ENCODE assay signal across 9 mouse cellular contexts in the genomic region with DNA sequence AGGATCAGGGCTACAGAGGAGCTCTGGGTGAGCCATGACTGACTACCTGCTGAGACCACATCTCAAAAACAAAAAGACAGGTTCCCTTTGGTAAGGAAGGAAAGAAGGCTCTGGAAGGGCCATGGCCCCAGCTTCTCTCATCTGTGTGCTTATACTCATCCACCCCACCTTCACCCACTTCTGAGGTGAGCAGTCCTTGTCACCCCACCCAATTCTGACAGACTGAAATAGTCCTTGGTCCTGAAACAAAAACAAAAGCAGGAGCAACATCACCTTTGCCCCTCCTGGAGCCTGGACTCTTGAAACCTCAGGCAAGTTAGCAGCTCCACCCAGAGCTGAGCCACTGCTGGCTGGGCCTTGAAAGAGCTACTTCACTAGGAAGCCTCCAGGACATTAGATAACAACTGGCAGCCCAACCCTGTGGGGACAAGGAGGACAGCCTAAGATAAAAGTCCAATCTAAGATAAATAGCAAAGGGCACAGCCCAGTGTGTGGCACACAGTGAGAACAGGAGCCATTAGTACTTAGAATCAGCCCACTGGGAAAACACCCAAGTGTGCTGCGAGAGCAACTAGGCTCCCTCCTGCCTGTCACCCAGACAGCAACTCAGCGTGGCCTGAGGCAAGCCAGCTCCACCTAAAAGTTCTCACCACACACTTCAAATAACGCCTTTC. TPM values are rescaled to one million over a fixed set of nuclear protein-coding genes. Genes with fewer than 3 reads are reported as not detected.
A peak's percentile ranks its signal among the peaks of the same experiment; 100 is the strongest.
DNase-seq lines count a peak whose midpoint lies in the region; ATAC-seq lines count a peak whose summit lies in the region.
"Had no signal": no experiment of that assay in that cellular context is flagged by ENCODE, and none has a peak within 500 bp of the region (broad histone marks: within the 10 kb centered on the region; RNA-seq: fewer than 3 reads in every experiment).

No protein-coding gene starts in this region.

- intact Hi-C loops in heart, postnatal 10 days (cut with DNase I), result no loop called here

- H3K4me3 ChIP-seq in hindbrain, embryonic 10.5 days, result no peak overlapping the region
- no peak overlapping the region for H3K4me3 ChIP-seq in hindbrain, embryonic 11.5 days (ENCODE audit: low read depth, low read length)
- no peak overlapping the region for H3K4me3 ChIP-seq in limb, embryonic 10.5 days

- no peak for DNase-seq in hindbrain, embryonic 10.5 days (ENCODE audit: low spot score)
- DNase-seq in hindbrain, embryonic 11.5 days (ENCODE audit: low spot score), result no peak
- DNase-seq in adrenal gland, adult 8-10 months, result peak; percentile 52
- peak; percentile 25 to 44 for DNase-seq in heart, postnatal 10 days
- no peak for DNase-seq in right cerebral cortex, adult 18-20 months
- DNase-seq in limb, embryonic 10.5 days (ENCODE audit: low spot score), result no peak
- no peak for DNase-seq in natural killer cell, adult 2 months (ENCODE audit: low spot score in 2 of 2)

- no peaks in the 10 kb centered on the region for H3K27me3 ChIP-seq in hindbrain, embryonic 10.5 days (ENCODE audit: insufficient read depth, poor library complexity, severe bottlenecking)
- no peaks in the 10 kb centered on the region for H3K27me3 ChIP-seq in hindbrain, embryonic 11.5 days (ENCODE audit: control insufficient read depth, insufficient read depth, low read length)
- no peaks in the 10 kb centered on the region for H3K27me3 ChIP-seq in limb, embryonic 10.5 days (ENCODE audit: low read depth, poor library complexity, severe bottlenecking)
- H3K27me3 ChIP-seq: CH12.LX had no signal

- peak overlapping the region; percentile 9; the same call in 1 of the 2 replicates for H3K27ac ChIP-seq in hindbrain, embryonic 10.5 days
- H3K27ac ChIP-seq in hindbrain, embryonic 11.5 days (ENCODE audit: low read depth, low read length), result no peak overlapping the region
- no peak overlapping the region for H3K27ac ChIP-seq in limb, embryonic 10.5 days

- WGBS in hindbrain, embryonic 10.5 days, result 54% methylated on average over 3 of the region's 3 CpGs
- 46% methylated on average over 3 of the region's 3 CpGs for WGBS in hindbrain, embryonic 11.5 days
- 47% methylated on average over 3 of the region's 3 CpGs for WGBS in limb, embryonic 10.5 days

- H3K9ac ChIP-seq in hindbrain, embryonic 11.5 days (ENCODE audit: low read depth, low read length), result no peak overlapping the region

- no peak for ATAC-seq in hindbrain, embryonic 11.5 days (ENCODE audit: low FRiP score)
- ATAC-seq in megakaryocyte progenitor cell, adult 5-6 weeks (replicated peaks; ENCODE audit: poor library complexity), result peak; percentile 98

- no peak overlapping the region for H3K4me2 ChIP-seq in hindbrain, embryonic 11.5 days (replicated peaks; ENCODE audit: low read depth, low read length)

- H3K36me3 ChIP-seq in hindbrain, embryonic 10.5 days, result peaks cover 62% of the 10 kb centered on the region
- peaks cover 14% of the 10 kb centered on the region; the same call in 1 of the 2 replicates for H3K36me3 ChIP-seq in hindbrain, embryonic 11.5 days (ENCODE audit: control insufficient read depth, insufficient read depth, low read length)
- peaks cover 67% of the 10 kb centered on the region for H3K36me3 ChIP-seq in limb, embryonic 10.5 days

- H3K9me3 ChIP-seq in hindbrain, embryonic 10.5 days, result no peaks in the 10 kb centered on the region
- no peaks in the 10 kb centered on the region for H3K9me3 ChIP-seq in hindbrain, embryonic 11.5 days (ENCODE audit: control insufficient read depth, low read length)
- no peaks in the 10 kb centered on the region for H3K9me3 ChIP-seq in limb, embryonic 10.5 days (replicated peaks)

- peaks cover 22% of the 10 kb centered on the region; the same call in 1 of the 2 replicates for H3K4me1 ChIP-seq in hindbrain, embryonic 10.5 days (replicated peaks)
- H3K4me1 ChIP-seq in hindbrain, embryonic 11.5 days (replicated peaks; ENCODE audit: control insufficient read depth, insufficient read depth, low read length), result no peaks in the 10 kb centered on the region
- H3K4me1 ChIP-seq in limb, embryonic 10.5 days, result no peaks in the 10 kb centered on the region

RNA-seq across cellular contexts. Expression of a gene that starts 18.0 kb away (rescaled TPM):
- polyA plus RNA-seq in hindbrain, embryonic 10.5 days (2016; fragmentation: Nextera tagmentation; extraction: Ambion mirVana), result 22.0 and 25.3 TPM in 2 replicates
- 20.3 and 23.1 TPM in 2 replicates for polyA plus RNA-seq in hindbrain, embryonic 11.5 days (2014; fragmentation: Nextera tagmentation; extraction: Ambion mirVana)
- total RNA-seq in adrenal gland, adult 8-10 months (2022), result 10 to 100 TPM; 37.5 to 56.6 (median 46.0) TPM
- total RNA-seq in heart, postnatal 10 days (2021), result 10 to 100 TPM; 21.8 to 23.0 TPM
- 4.1 and 5.7 TPM in 2 replicates for total RNA-seq in megakaryocyte progenitor cell, adult 5-6 weeks (2015)
- total RNA-seq in megakaryocyte progenitor cell, adult 5-6 weeks (2017), result 10.9 and 18.7 TPM in 2 replicates
- polyA plus RNA-seq in limb, embryonic 10.5 days (2016; fragmentation: Nextera tagmentation; extraction: Ambion mirVana), result 14.4 and 21.9 TPM in 2 replicates

RNA-seq across cellular contexts. Expression of a gene that starts 52.0 kb away (rescaled TPM):
- polyA plus RNA-seq in hindbrain, embryonic 10.5 days (2016; fragmentation: Nextera tagmentation; extraction: Ambion mirVana), result 203 and 270 TPM in 2 replicates
- 259 and 316 TPM in 2 replicates for polyA plus RNA-seq in hindbrain, embryonic 11.5 days (2014; fragmentation: Nextera tagmentation; extraction: Ambion mirVana)
- total RNA-seq in adrenal gland, adult 8-10 months (2022), result 100 to 1,000 TPM in 2 of 4 experiments, 10 to 100 TPM in 2; 70.8 to 172 (median 109) TPM
- 10 to 100 TPM; 73.9 to 79.3 TPM for total RNA-seq in heart, postnatal 10 days (2021)
- 198 and 253 TPM in 2 replicates for total RNA-seq in megakaryocyte progenitor cell, adult 5-6 weeks (2015)
- total RNA-seq in megakaryocyte progenitor cell, adult 5-6 weeks (2017), result 166 and 257 TPM in 2 replicates
- polyA plus RNA-seq in limb, embryonic 10.5 days (2016; fragmentation: Nextera tagmentation; extraction: Ambion mirVana), result 282 and 308 TPM in 2 replicates

RNA-seq across cellular contexts. Expression of a gene that starts 58.8 kb away (rescaled TPM):
- polyA plus RNA-seq in hindbrain, embryonic 10.5 days (2016; fragmentation: Nextera tagmentation; extraction: Ambion mirVana), result 24.8 and 25.7 TPM in 2 replicates
- 25.0 and 26.5 TPM in 2 replicates for polyA plus RNA-seq in hindbrain, embryonic 11.5 days (2014; fragmentation: Nextera tagmentation; extraction: Ambion mirVana)
- 10 to 100 TPM; 43.6 to 85.3 (median 57.4) TPM for total RNA-seq in adrenal gland, adult 8-10 months (2022)
- 10 to 100 TPM; 18.6 to 19.5 TPM for total RNA-seq in heart, postnatal 10 days (2021)
- 7.3 and 13.2 TPM in 2 replicates for total RNA-seq in megakaryocyte progenitor cell, adult 5-6 weeks (2015)
- 11.1 and 12.4 TPM in 2 replicates for total RNA-seq in megakaryocyte progenitor cell, adult 5-6 weeks (2017)
- 27.4 and 29.3 TPM in 2 replicates for polyA plus RNA-seq in limb, embryonic 10.5 days (2016; fragmentation: Nextera tagmentation; extraction: Ambion mirVana)

Comparison
In these comparisons a context has a peak if more than half of its experiments do, and no peak if none do; other contexts are left out.
1. DNase-seq: peak in adrenal gland, adult 8-10 months (single experiment) and heart, postnatal 10 days (2 of 2); none in hindbrain, embryonic 10.5 days (single experiment), hindbrain, embryonic 11.5 days (single experiment), right cerebral cortex, adult 18-20 months (single experiment), limb, embryonic 10.5 days (single experiment) and natural killer cell, adult 2 months (0 of 2).